Mouse (Mus musculus) MEL (cell line): ENCODE results near the gene Slc30a9.

Experiments
- MAZ ChIP-seq: IDR thresholded peaks from 2 replicates; pipeline ENCODE4 v1.6.1; 2012; ENCODE audit warnings: low read depth, mild to moderate bottlenecking, inconsistent platforms, low read length, improper control_type of control experiment
- MEF2A ChIP-seq: IDR thresholded peaks from 2 replicates; pipeline ENCODE4 v1.6.1; 2014; ENCODE audit warnings: low read depth, mild to moderate bottlenecking, inconsistent platforms, low read length, improper control_type of control experiment; ENCODE audit not compliant: poor library complexity, insufficient replicate concordance, severe bottlenecking; ENCODE audit errors: extremely low read depth
- POLR2A ChIP-seq, 2 experiments: IDR thresholded peaks; 2 replicates each; pipeline ENCODE4 v1.6.1; 2011 to 2012; ENCODE audit warnings: low read length in 2 of 2, mild to moderate bottlenecking in 2 of 2, control low read depth in 1 of 2, improper control_type of control experiment in 1 of 2, low read depth in 1 of 2, moderate library complexity in 1 of 2; ENCODE audit not compliant: control insufficient read depth in 1 of 2, insufficient read depth in 1 of 2, poor library complexity in 1 of 2
- SIN3A ChIP-seq: IDR thresholded peaks from 2 replicates; pipeline ENCODE4 v1.6.1; 2012; ENCODE audit warnings: low read length, improper control_type of control experiment, inconsistent platforms
- SMC3 ChIP-seq: IDR thresholded peaks from 2 replicates; pipeline ENCODE4 v1.6.1; 2011; ENCODE audit warnings: low read depth, low read length, improper control_type of control experiment
- TBP ChIP-seq: IDR thresholded peaks from 2 replicates; pipeline ENCODE4 v1.8.0; 2011; ENCODE audit warnings: low read depth, low read length, improper control_type of control experiment
- USF1 ChIP-seq: IDR thresholded peaks from 2 replicates; pipeline ENCODE4 v1.6.1; 2014; ENCODE audit warnings: low read depth, mild to moderate bottlenecking, inconsistent platforms, low read length, improper control_type of control experiment, moderate library complexity

GRCm38 (mm10) chr5:67299847-67300412 is 6.8 kb upstream of the Slc30a9 start:
- no peak for TF ChIP-seq POLR2A (IDR thresholded peaks at IDR 0.05; ENCODE audit: control insufficient read depth in 1 of 2, insufficient read depth in 1 of 2, low read depth in 1 of 2, low read length in 2 of 2, poor library complexity in 1 of 2)
- no peak for TF ChIP-seq MAZ
- TF ChIP-seq SIN3A: no peak
- TF ChIP-seq TBP: no peak
- no peak for TF ChIP-seq MEF2A
- no peak for TF ChIP-seq USF1
- no peak for TF ChIP-seq SMC3
